Mouse (Mus musculus): ENCODE measurements around the gene Olfr1472.
"Not testable (repeated sequence)": the region's sequence is repeated elsewhere in the genome, so short reads cannot be mapped to it uniquely, and the experiment has no call there.

Gene Olfr1472

DNA sequence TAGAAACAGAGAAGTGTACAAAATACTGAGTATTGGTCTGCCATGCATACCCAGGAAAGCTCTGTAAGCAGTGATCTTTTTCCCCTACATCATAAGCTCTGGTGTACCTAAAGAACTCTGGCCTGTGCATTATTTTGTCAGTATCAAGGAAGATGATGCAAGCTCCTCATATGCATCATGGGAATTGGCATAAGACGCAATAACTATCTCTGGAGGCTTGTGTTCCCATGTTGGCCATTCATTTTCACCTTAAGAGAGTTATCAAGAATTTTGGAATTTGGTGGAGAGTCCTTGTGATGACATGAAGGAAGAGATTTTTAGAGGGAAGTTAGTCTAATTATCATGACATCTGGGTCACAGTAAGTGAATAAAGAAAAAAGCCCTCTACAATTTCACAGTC is at the start of gene Olfr1472:
Gene Olfr1472, minus strand, starts transcription at position 101 of the 400 bp plus-strand sequence.
- no peak for DNase-seq (ENCODE audit: low read depth in 1 of 2, low spot score in 2 of 2)

DNA sequence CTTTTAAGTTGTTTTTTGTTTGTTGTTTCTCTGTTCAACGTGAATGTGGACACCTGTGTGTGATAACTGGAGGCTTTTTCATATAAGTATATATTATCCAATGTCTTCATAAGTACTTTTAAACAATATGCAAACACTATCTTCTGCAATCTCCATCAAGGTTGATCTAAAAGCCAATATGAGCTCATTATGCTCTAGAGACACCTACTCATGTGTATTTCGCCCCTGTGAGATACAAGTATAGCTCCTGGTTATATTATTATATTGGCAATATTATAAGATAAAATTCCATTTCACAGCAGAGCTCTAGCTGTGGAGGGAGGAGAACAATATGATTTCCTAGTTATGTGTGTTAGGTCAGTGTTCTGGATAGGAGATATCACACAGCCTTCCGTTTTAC is 44.4 kb upstream of the Olfr1472 start, which contains the start of gene Olfr1477:
Gene Olfr1477, plus strand, starts transcription at position 301 of the 400 bp plus-strand sequence.
- no peak for DNase-seq (ENCODE audit: low read depth in 1 of 2, low spot score in 2 of 2)

DNA sequence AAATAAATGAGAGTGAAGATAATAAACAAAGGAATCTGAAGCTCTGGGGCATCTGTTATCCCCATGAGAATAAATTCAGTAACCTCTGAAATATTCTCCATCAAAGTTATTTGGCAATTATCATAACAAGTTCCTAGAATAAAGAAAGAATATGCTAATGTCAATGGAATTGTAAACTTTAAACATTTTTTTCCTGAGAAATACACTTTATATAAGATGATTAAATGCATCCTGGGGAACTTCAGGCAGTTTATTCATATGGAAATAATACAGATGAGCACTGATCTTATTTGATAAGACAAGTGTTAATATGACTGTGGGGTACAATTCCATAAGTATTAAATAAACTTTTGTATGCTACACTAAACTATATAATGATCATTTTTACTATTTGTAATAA is 24.2 kb upstream of the Olfr1472 start, which contains the start of gene Olfr1475:
Gene Olfr1475, minus strand, starts transcription at position 101 of the 400 bp plus-strand sequence.
- DNase-seq (ENCODE audit: low read depth in 1 of 2, low spot score in 2 of 2) = no peak

DNA sequence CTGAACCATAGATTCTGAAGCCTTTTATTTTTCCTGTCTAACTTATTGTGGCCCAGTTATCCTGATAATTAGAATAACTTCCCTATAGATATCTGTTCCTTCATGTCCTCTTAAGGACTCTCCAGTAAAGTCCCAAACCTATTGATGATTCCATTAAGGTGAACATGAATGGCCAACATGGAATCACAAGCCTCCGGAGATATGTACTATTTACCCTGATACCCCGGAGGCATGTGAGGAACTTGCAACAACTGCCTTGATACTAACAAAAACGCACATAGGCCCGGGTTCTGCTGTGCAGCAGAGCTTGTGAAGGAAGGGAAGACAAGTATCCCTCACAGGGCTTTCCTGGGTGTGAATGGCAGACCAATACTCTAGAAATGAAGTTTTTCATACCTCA is 13.4 kb upstream of the Olfr1472 start, which contains the start of gene Olfr1474:
Gene Olfr1474, plus strand, starts transcription at position 301 of the 400 bp plus-strand sequence.
- not testable (repeated sequence) for DNase-seq (ENCODE audit: low read depth in 1 of 2, low spot score in 2 of 2)

DNA sequence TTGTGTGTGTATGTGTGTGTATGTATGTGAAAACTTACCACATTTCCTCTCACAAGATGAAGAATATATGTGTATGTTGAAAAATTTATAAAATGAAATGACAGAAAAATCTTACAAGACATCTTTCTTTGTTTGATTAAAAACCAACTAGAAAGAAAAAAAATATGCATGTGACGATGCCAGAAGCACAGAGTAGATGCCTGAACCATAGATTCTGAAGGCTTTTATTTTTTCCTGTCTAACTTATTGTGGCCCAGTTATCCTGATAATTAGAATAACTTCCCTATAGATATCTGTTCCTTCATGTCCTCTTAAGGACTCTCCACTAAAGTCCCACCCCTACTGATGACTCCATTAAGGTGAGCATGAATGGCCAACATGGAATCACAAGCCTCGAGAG is 12.8 kb downstream of the Olfr1472 start, which contains the start of gene Olfr1471:
Gene Olfr1471, plus strand, starts transcription at position 301 of the 400 bp plus-strand sequence.
- not testable (repeated sequence) for DNase-seq (ENCODE audit: low read depth in 1 of 2, low spot score in 2 of 2)

DNA sequence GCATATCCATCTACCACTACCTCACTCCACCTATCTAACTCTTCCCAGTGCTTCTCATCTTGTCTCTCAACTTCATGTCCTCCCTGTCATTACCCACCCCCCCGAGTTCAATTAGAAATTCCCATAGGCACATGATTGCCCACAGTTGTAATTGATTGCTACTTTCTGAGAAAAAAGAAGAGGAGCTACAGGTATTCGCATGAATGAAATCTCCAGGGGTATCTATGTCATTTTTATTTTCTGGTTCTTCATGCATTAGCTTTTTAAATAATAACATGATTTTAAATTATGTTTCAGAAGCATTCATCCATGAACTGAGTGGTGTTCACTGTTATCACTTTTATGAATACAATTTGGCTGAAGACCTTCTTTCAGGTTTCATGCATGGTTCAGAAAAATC is 48.3 kb downstream of the Olfr1472 start, which contains the start of gene Olfr1469:
Gene Olfr1469, plus strand, starts transcription at position 301 of the 400 bp plus-strand sequence.
- no peak for DNase-seq (ENCODE audit: low read depth in 1 of 2, low spot score in 2 of 2)
